ENCODE assay signal across 12 mouse cellular contexts in the genomic region with DNA sequence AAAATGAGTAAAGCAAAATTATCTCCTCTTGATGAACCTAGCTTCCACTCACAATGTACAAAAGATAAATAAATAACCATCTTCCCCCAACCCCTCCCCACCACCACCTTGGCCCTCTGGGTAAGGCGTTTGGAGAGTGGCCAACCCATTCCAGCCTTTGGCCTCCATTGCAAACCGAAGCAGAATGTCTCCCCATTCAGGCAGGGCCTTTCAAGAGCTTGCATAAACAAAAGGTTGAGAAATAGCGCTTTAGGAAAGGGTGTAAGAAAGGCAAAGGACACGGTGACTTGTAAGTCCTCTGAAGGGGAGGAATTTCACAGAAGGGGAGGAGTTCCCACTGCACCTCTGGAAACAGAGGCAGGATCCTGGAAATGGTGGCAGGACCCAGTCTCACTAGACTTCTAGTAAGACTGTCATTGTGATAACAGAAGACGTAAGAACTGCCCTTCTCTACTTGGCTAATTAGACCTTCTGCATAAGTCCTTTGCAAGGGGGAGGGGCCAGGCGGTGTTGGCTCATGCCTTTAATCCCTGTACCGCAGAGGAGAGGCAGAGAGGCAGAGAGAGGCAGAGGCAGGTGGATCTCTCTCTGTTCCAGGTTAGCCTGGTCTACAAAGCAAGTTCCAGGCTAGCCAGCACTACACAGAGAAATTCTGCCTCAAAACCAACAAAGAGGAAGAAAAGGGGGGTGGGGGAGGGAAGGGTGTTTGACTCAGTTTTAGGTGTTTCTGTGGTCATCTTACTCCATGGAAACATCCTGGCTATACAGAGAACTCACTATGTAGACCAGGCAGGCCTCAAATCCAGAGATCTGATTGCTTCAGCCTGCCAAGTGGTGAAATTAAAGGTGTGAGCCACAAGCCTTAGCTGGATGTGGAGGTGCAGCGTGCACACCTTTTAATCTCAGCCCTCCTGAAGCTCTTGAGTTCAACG. TPM values are rescaled to one million over a fixed set of nuclear protein-coding genes. Genes with fewer than 3 reads are reported as not detected.
DNase-seq lines count a peak whose midpoint lies in the region; TF ChIP-seq lines count a peak whose summit lies in the region.
"Had no signal": no experiment of that assay in that cellular context is flagged by ENCODE, and none has a peak within 500 bp of the region (broad histone marks: within the 10 kb centered on the region; RNA-seq: fewer than 3 reads in every experiment).

No protein-coding gene starts in this region.

- TF ChIP-seq POLR2A in ES-Bruce4 (IDR thresholded peaks at IDR 0.05; ENCODE audit: insufficient read depth, low read length) = no peak

- TF ChIP-seq CTCF in ES-Bruce4 (IDR thresholded peaks at IDR 0.05; ENCODE audit: low read depth, low read length) = no peak

- H3K9ac ChIP-seq in ES-Bruce4 (ENCODE audit: low read depth, poor library complexity, severe bottlenecking) = peak overlapping the region; percentile 5; the same call in 1 of the 2 replicates
- H3K9ac ChIP-seq: limb, embryonic 12.5 days; stomach, embryonic 15.5 days had no signal

- no peaks in the 10 kb centered on the region for H3K27me3 ChIP-seq in ES-Bruce4 (ENCODE audit: control insufficient read depth, insufficient read depth, low read length, poor library complexity, severe bottlenecking)
- H3K27me3 ChIP-seq: limb, embryonic 12.5 days; stomach, embryonic 15.5 days had no signal

- no peaks in the 10 kb centered on the region for H3K9me3 ChIP-seq in ES-Bruce4 (replicated peaks; ENCODE audit: control insufficient read depth, insufficient read depth, low read length, poor library complexity, severe bottlenecking)
- H3K9me3 ChIP-seq: limb, embryonic 12.5 days; stomach, embryonic 15.5 days had no signal

- H3K36me3 ChIP-seq in ES-Bruce4 (ENCODE audit: control insufficient read depth, insufficient read depth, low read length, poor library complexity, severe bottlenecking) = no peaks in the 10 kb centered on the region
- H3K36me3 ChIP-seq: limb, embryonic 12.5 days; stomach, embryonic 15.5 days had no signal

- DNase-seq in heart, adult 11 months = peak; percentile 29
- no peak for DNase-seq in heart, postnatal 10 days
- peak; percentile 69 to 75 for DNase-seq in kidney, adult 8-10 months
- peak; percentile 63 for DNase-seq in lung, postnatal 10 days
- no peak for DNase-seq in layer of hippocampus, adult 18-20 months (ENCODE audit: low spot score in 2 of 2)
- no peak for DNase-seq in heart, adult 8-10 months (ENCODE audit: low spot score)
- no peak for DNase-seq in left cerebral cortex, postnatal 10 days (ENCODE audit: extremely low spot score in 1 of 2, low spot score in 2 of 2)
- DNase-seq: cerebellum, adult 8-10 months; heart, postnatal 36 days had no signal

- intact Hi-C loops in heart, postnatal 10 days (cut with DNase I) = no loop called here
- intact Hi-C loops in left cerebral cortex, postnatal 10 days (cut with DNase I) = no loop called here

- H3K4me3 ChIP-seq in ES-Bruce4 (ENCODE audit: low read depth, low read length) = peak overlapping the region; percentile 17; the same call in 1 of the 2 replicates
- H3K4me3 ChIP-seq: limb, embryonic 12.5 days; stomach, embryonic 15.5 days had no signal

- H3K4me1 ChIP-seq in ES-Bruce4 (ENCODE audit: control insufficient read depth, insufficient read depth, low read length) = no peaks in the 10 kb centered on the region
- H3K4me1 ChIP-seq: limb, embryonic 12.5 days; stomach, embryonic 15.5 days had no signal

- TF ChIP-seq EP300 in ES-Bruce4 (IDR thresholded peaks at IDR 0.05; ENCODE audit: insufficient read depth, low read depth, low read length) = no peak

- H3K27ac ChIP-seq in ES-Bruce4 (ENCODE audit: insufficient read depth, low read length) = peak overlapping the region; percentile 42
- H3K27ac ChIP-seq: limb, embryonic 12.5 days; stomach, embryonic 15.5 days had no signal

RNA-seq across cellular contexts. Expression of gene Vkorc1l1, which starts 11.6 kb away (rescaled TPM):
- 10 to 100 TPM; 18.5 to 19.9 TPM for total RNA-seq in heart, postnatal 10 days (2021)
- polyA plus RNA-seq in ES-Bruce4 (2011; ENCODE audit: insufficient read depth, insufficient read length, low read depth, missing spikeins) = 72.6 and 73.3 TPM in 2 replicates
- total RNA-seq in layer of hippocampus, adult 18-20 months (2021) = 10 to 100 TPM; 43.5 to 44.2 TPM
- total RNA-seq in heart, adult 8-10 months (2022) = 10 to 100 TPM; 14.7 to 18.3 (median 17.0) TPM
- 10 to 100 TPM; 49.8 to 58.2 TPM for total RNA-seq in left cerebral cortex, postnatal 10 days (2021)

RNA-seq across cellular contexts. Expression of gene Nupr1l, which starts 21.9 kb away (rescaled TPM):
- under 1 TPM; 0.48 to 0.82 TPM for total RNA-seq in heart, postnatal 10 days (2021)
- 1.3 and 4.3 TPM in 2 replicates for polyA plus RNA-seq in ES-Bruce4 (2011; ENCODE audit: insufficient read depth, insufficient read length, low read depth, missing spikeins)
- total RNA-seq in layer of hippocampus, adult 18-20 months (2021) = 1 to 10 TPM; 4.2 to 4.5 TPM
- total RNA-seq in heart, adult 8-10 months (2022) = 1 to 10 TPM in 2 of 4 experiments, under 1 TPM in 2; 0.47 to 1.7 (median 1.0) TPM
- total RNA-seq in left cerebral cortex, postnatal 10 days (2021) = 1 to 10 TPM; 1.6 to 2.3 TPM

RNA-seq across cellular contexts. Expression of gene Phkg1, which starts 31.8 kb away (rescaled TPM):
- 1 to 10 TPM; 3.2 to 5.7 TPM for total RNA-seq in heart, postnatal 10 days (2021)
- 5.4 and 6.1 TPM in 2 replicates for polyA plus RNA-seq in ES-Bruce4 (2011; ENCODE audit: insufficient read depth, insufficient read length, low read depth, missing spikeins)
- total RNA-seq in layer of hippocampus, adult 18-20 months (2021) = 10 to 100 TPM; 18.7 to 20.0 TPM
- 10 to 100 TPM; 14.9 to 25.5 (median 21.2) TPM for total RNA-seq in heart, adult 8-10 months (2022)
- total RNA-seq in left cerebral cortex, postnatal 10 days (2021) = 1 to 10 TPM; 7.8 to 8.7 TPM

RNA-seq across cellular contexts. Expression of gene Zbed5, which starts 34.7 kb away (rescaled TPM):
- under 1 TPM; 0.89 to 0.97 TPM for total RNA-seq in heart, postnatal 10 days (2021)
- 12.9 and 13.1 TPM in 2 replicates for polyA plus RNA-seq in ES-Bruce4 (2011; ENCODE audit: insufficient read depth, insufficient read length, low read depth, missing spikeins)
- 1 to 10 TPM; 5.6 to 6.3 TPM for total RNA-seq in layer of hippocampus, adult 18-20 months (2021)
- total RNA-seq in heart, adult 8-10 months (2022) = under 1 TPM; 0.19 to 0.47 (median 0.39) TPM
- total RNA-seq in left cerebral cortex, postnatal 10 days (2021) = 1 to 10 TPM; 3.8 to 5.8 TPM

RNA-seq across cellular contexts. Expression of gene Chchd2, which starts 42.9 kb away (rescaled TPM):
- 100 to 1,000 TPM; 922 to 943 TPM for total RNA-seq in heart, postnatal 10 days (2021)
- 337 and 340 TPM in 2 replicates for polyA plus RNA-seq in ES-Bruce4 (2011; ENCODE audit: insufficient read depth, insufficient read length, low read depth, missing spikeins)
- 100 to 1,000 TPM; 479 to 483 TPM for total RNA-seq in layer of hippocampus, adult 18-20 months (2021)
- total RNA-seq in heart, adult 8-10 months (2022) = 1,000 to 10,000 TPM; 1,037 to 1,147 (median 1,095) TPM
- total RNA-seq in left cerebral cortex, postnatal 10 days (2021) = 100 to 1,000 TPM; 426 to 432 TPM

Comparison
In these comparisons a context has a peak if more than half of its experiments do, and no peak if none do; other contexts are left out.
1. DNase-seq: peak in heart, adult 11 months (single experiment), kidney, adult 8-10 months (2 of 2) and lung, postnatal 10 days (single experiment); none in heart, postnatal 10 days (0 of 2), layer of hippocampus, adult 18-20 months (0 of 2), heart, adult 8-10 months (single experiment) and left cerebral cortex, postnatal 10 days (0 of 2).